Mouse (Mus musculus): ENCODE measurements around the gene Lrrtm4. TPM values are rescaled to one million over a fixed set of nuclear protein-coding genes. Genes with fewer than 3 reads are reported as not detected.

The Lrrtm4 gene
- total and polyA plus RNA-seq, 3 experiments: not detected

DNA sequence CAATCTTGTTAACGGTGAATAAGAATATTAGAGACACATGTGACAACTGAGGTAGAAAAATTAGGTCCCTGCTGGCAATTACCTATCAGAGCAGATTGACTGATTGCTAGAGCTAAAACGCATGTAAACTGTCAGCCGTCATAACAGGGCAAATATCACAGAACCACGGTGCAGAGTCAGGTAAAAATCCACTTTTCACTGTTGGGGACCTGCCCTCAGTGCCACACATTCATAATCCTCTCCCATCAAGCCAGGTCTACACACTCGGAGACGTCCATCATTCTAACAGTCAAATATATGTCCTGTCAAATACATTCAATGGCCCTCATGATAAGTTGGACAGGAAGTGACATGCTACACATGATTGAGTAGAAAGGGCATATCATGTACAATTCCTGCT lies 826.6 kb downstream of the Lrrtm4 start:
- no peak for TF ChIP-seq CTCF (IDR thresholded peaks at IDR 0.05 in 2 of 3, conservative IDR thresholded peaks at IDR 0.05 in 1 of 3; ENCODE audit: control insufficient read depth in 1 of 3, insufficient read depth in 1 of 3, low read depth in 2 of 3, low read length in 3 of 3, poor library complexity in 1 of 3, severe bottlenecking in 1 of 3)
- no peak for TF ChIP-seq MAZ (IDR thresholded peaks at IDR 0.05; ENCODE audit: low read depth, low read length)
- TF ChIP-seq ETS1 (IDR thresholded peaks at IDR 0.05; ENCODE audit: low read depth, low read length): no peak
- no peak for TF ChIP-seq GATA1 (IDR thresholded peaks at IDR 0.05; ENCODE audit: low read depth, low read length)
- TF ChIP-seq JUND (IDR thresholded peaks at IDR 0.05; ENCODE audit: low read depth, low read length): no peak
- no peak for TF ChIP-seq HCFC1 (IDR thresholded peaks at IDR 0.05; ENCODE audit: low read depth, low read length)
- no peak for TF ChIP-seq MAFK (IDR thresholded peaks at IDR 0.05; ENCODE audit: borderline replicate concordance, low read depth, low read length)
- TF ChIP-seq E2F4 (IDR thresholded peaks at IDR 0.05; ENCODE audit: borderline replicate concordance, low read depth, low read length): no peak
- TF ChIP-seq BHLHE40 (IDR thresholded peaks at IDR 0.05; ENCODE audit: borderline replicate concordance, low read depth, low read length): no peak
- no peak for TF ChIP-seq TAL1 (IDR thresholded peaks at IDR 0.05; ENCODE audit: low read length)
- no peak for TF ChIP-seq MYB (IDR thresholded peaks at IDR 0.05; ENCODE audit: low read depth, low read length)
- TF ChIP-seq EP300 (IDR thresholded peaks at IDR 0.05; ENCODE audit: low read depth in 1 of 2, low read length in 2 of 2): no peak
- no peak for TF ChIP-seq RCOR1 (IDR thresholded peaks at IDR 0.05; ENCODE audit: low read depth, low read length)
- TF ChIP-seq GABPA (IDR thresholded peaks at IDR 0.05; ENCODE audit: low read depth, low read length): no peak
- TF ChIP-seq USF2 (IDR thresholded peaks at IDR 0.05; ENCODE audit: borderline replicate concordance in 1 of 2, insufficient read depth in 1 of 2, low read depth in 1 of 2, low read length in 2 of 2): no peak
- TF ChIP-seq ELF1 (IDR thresholded peaks at IDR 0.05; ENCODE audit: low read depth, low read length): no peak
- TF ChIP-seq RAD21 (IDR thresholded peaks at IDR 0.05; ENCODE audit: low read depth, low read length): no peak
- no peak for TF ChIP-seq USF1 (IDR thresholded peaks at IDR 0.05; ENCODE audit: low read depth, low read length)

DNA sequence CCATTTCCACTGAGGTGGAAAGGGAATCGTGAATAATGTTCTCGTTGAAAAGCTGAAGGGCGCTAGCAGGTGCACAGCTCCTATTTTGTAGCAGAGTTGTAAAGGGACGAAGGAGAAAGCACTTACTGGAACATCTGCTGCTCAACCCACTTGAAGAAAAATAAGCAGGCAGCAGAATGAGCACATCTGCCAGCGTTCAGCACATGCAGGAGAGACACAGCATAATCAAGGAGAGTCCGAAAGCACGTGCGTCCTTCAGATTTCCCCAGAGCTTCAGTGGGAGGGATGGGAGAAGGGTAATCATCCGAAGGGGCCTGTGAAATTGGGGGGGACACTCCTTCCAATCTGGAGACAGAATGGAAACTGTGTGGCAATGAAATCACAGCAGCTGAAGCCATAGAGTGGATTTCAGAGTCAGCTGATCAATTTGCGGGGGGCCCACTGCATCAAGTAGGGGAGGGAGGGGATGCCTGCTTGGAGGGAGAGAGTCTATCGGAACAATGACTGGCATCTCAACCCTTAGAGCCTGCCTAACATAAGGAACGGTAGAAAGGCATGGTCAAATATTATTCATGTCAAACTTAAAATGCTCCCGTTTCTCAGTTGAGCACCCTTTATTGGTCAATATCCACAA lies 838.4 kb downstream of the Lrrtm4 start:
- Histone ChIP-seq H3K9me3 (replicated peaks; ENCODE audit: insufficient read depth, low read length) (no peaks in the 10 kb centered on the region), H3K79me2 (ENCODE audit: control insufficient read depth, insufficient read depth, low read length, poor library complexity) (no peaks in the 10 kb centered on the region), H3K4me3 (ENCODE audit: control insufficient read depth in 1 of 2, insufficient read depth in 1 of 2, low read depth in 2 of 2, low read length in 2 of 2) (no peak overlapping the region), H3K27ac (ENCODE audit: control insufficient read depth, low read depth, low read length) (no peak overlapping the region), H3K9ac (ENCODE audit: control insufficient read depth, low read depth, low read length, poor library complexity, severe bottlenecking) (no peak overlapping the region), H3K36me3 (ENCODE audit: control insufficient read depth in 1 of 2, insufficient read depth in 2 of 2, low read length in 2 of 2) (no peaks in the 10 kb centered on the region), H3K27me3 (ENCODE audit: control insufficient read depth in 1 of 2, insufficient read depth in 2 of 2, low read length in 2 of 2) (no peaks in the 10 kb centered on the region), H3K4me1 (ENCODE audit: control insufficient read depth in 1 of 2, insufficient read depth in 2 of 2, low read length in 2 of 2) (no peaks in the 10 kb centered on the region)
- TF ChIP-seq ZNF384 (IDR thresholded peaks at IDR 0.05; ENCODE audit: low read depth, low read length) (no peak), MAX (IDR thresholded peaks at IDR 0.05; ENCODE audit: low read length) (no peak), RCOR1 (IDR thresholded peaks at IDR 0.05; ENCODE audit: low read depth, low read length) (no peak), POLR2AphosphoS5 (IDR thresholded peaks at IDR 0.05; ENCODE audit: borderline replicate concordance, low read depth, low read length) (no peak), TCF12 (IDR thresholded peaks at IDR 0.05; ENCODE audit: low read depth, low read length) (no peak), HCFC1 (IDR thresholded peaks at IDR 0.05; ENCODE audit: low read depth, low read length) (no peak), SIN3A (IDR thresholded peaks at IDR 0.05; ENCODE audit: low read length) (no peak)
- DNase-seq (ENCODE audit: low read depth, low spot score): no peak

More for the DNA sequence above, 826.6 kb downstream of the Lrrtm4 start:
- DNase-seq (ENCODE audit: low read depth, low spot score): no peak
- no peak overlapping the region for H3K4me3 ChIP-seq (ENCODE audit: control insufficient read depth in 1 of 2, insufficient read depth in 1 of 2, low read depth in 2 of 2, low read length in 2 of 2)
- no peaks in the 10 kb centered on the region for H3K79me2 ChIP-seq (ENCODE audit: control insufficient read depth, insufficient read depth, low read length, poor library complexity)
- no peak overlapping the region for H3K9ac ChIP-seq (ENCODE audit: control insufficient read depth, low read depth, low read length, poor library complexity, severe bottlenecking)
- H3K27me3 ChIP-seq (ENCODE audit: control insufficient read depth in 1 of 2, insufficient read depth in 2 of 2, low read length in 2 of 2): no peaks in the 10 kb centered on the region
- H3K27ac ChIP-seq (ENCODE audit: control insufficient read depth, low read depth, low read length): no peak overlapping the region
- no peaks in the 10 kb centered on the region for H3K9me3 ChIP-seq (replicated peaks; ENCODE audit: insufficient read depth, low read length)
- no peaks in the 10 kb centered on the region for H3K4me1 ChIP-seq (ENCODE audit: control insufficient read depth in 1 of 2, insufficient read depth in 2 of 2, low read length in 2 of 2)
- H3K36me3 ChIP-seq (ENCODE audit: control insufficient read depth in 1 of 2, insufficient read depth in 2 of 2, low read length in 2 of 2): no peaks in the 10 kb centered on the region

Measured in MEL (cell line).